Mouse (Mus musculus): ENCODE measurements around the gene Nfia. TPM values are rescaled to one million over a fixed set of nuclear protein-coding genes. Genes with fewer than 3 reads are reported as not detected.

Nfia gene
- polyA plus RNA-seq, 1 experiment from 2014 or later, result 27.6 TPM

DNA sequence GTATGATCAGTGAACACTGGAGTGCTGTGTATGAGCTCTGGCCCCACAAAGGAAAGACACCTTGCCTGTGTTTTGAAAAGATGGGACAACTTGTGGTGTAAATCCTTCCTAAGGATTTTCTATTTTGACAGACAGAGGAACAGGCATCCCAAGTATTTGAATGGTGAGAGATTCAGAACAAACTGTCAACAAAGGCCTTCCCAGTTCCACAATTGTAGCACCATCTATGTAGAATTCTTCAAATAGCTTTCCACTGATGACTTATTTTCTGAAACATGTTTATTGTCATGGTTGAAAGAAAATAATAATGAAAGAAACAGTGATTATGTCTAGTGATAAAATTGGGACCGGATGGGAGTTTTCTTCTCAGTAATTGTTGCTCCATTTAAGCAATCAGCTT lies 45.2 kb downstream of the Nfia start:
- 81% methylated on average over 1 of the region's 1 CpGs for WGBS
- no peak overlapping the region for H3K4me2 ChIP-seq (ENCODE audit: low read depth, severe bottlenecking)
- no peaks in the 10 kb centered on the region for H3K27me3 ChIP-seq (ENCODE audit: control insufficient read depth, insufficient read depth, low read length)
- no peaks in the 10 kb centered on the region for H3K4me1 ChIP-seq (ENCODE audit: control insufficient read depth, insufficient read depth, low read length)
- no peaks in the 10 kb centered on the region for H3K36me3 ChIP-seq (ENCODE audit: control insufficient read depth, insufficient read depth, low read length)
- no peak overlapping the region for H3K9ac ChIP-seq (ENCODE audit: low read length)
- H3K4me3 ChIP-seq (ENCODE audit: low read depth, low read length), result no peak overlapping the region
- DNase-seq (ENCODE audit: low spot score) (no peak), ATAC-seq (ENCODE audit: insufficient number of reproducible peaks, low FRiP score, low TSS enrichment, low read depth) (no peak)
- H3K9me3 ChIP-seq (ENCODE audit: control insufficient read depth, low read length), result no peaks in the 10 kb centered on the region
- H3K27ac ChIP-seq (replicated peaks; ENCODE audit: low read depth, low read length), result no peak overlapping the region

DNA sequence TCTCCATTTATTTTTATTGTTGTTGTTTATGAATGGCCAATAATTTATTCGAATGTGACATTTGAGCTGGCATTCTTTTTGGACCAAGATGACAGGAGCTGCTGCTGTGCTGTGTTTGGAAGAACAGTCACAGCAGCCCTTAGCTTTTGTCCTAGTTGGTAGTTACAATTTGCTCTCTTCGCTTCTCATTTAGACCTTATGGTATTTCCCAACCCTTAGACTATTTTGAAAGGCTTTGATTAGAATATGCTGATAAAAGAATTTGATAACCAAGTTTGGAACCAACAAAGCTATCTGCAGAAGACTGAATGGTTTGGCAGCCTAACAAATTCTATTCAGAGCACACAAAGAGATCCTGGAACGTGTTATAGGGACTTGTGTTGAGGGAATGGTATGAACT lies 46.0 kb downstream of the Nfia start:
- no peaks in the 10 kb centered on the region for H3K4me1 ChIP-seq (ENCODE audit: control insufficient read depth, insufficient read depth, low read length)
- ATAC-seq (ENCODE audit: insufficient number of reproducible peaks, low FRiP score, low TSS enrichment, low read depth), result no peak
- H3K4me2 ChIP-seq (ENCODE audit: low read depth, severe bottlenecking), result no peak overlapping the region
- H3K9ac ChIP-seq (ENCODE audit: low read length), result no peak overlapping the region
- H3K27me3 ChIP-seq (ENCODE audit: control insufficient read depth, insufficient read depth, low read length), result no peaks in the 10 kb centered on the region
- no peaks in the 10 kb centered on the region for H3K36me3 ChIP-seq (ENCODE audit: control insufficient read depth, insufficient read depth, low read length)
- no peaks in the 10 kb centered on the region for H3K9me3 ChIP-seq (ENCODE audit: control insufficient read depth, low read length)
- no peak overlapping the region for H3K27ac ChIP-seq (replicated peaks; ENCODE audit: low read depth, low read length)
- no peak for DNase-seq (ENCODE audit: low spot score)
- 86% methylated on average over 3 of the region's 3 CpGs for WGBS
- H3K4me3 ChIP-seq (ENCODE audit: low read depth, low read length), result no peak overlapping the region

DNA sequence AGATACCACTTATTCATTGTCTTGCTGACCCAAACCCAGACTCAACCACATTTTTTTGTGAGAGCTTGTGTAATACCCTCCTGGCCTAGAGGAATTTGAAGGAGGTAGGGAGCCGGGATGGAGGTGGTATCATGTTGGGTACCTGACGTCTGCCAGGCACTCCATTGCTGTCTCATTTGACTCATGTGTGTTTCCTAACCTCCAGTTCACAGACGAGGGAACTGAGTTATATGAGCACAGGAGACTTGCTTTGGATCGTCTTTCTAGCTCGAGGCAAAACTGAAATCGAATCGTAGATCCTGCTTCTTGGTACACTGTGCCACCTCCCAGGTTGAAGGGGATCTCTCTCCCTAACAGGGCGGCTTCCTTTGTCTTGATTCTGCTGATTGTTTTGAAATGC lies 46.6 kb downstream of the Nfia start:
- Histone ChIP-seq H3K27ac (replicated peaks; ENCODE audit: low read depth, low read length) (no peak overlapping the region), H3K4me1 (ENCODE audit: control insufficient read depth, insufficient read depth, low read length) (no peaks in the 10 kb centered on the region), H3K36me3 (ENCODE audit: control insufficient read depth, insufficient read depth, low read length) (no peaks in the 10 kb centered on the region), H3K4me2 (ENCODE audit: low read depth, severe bottlenecking) (no peak overlapping the region), H3K9me3 (ENCODE audit: control insufficient read depth, low read length) (no peaks in the 10 kb centered on the region), H3K27me3 (ENCODE audit: control insufficient read depth, insufficient read depth, low read length) (no peaks in the 10 kb centered on the region), H3K9ac (ENCODE audit: low read length) (no peak overlapping the region), H3K4me3 (ENCODE audit: low read depth, low read length) (no peak overlapping the region)
- ATAC-seq (ENCODE audit: insufficient number of reproducible peaks, low FRiP score, low TSS enrichment, low read depth) (no peak), DNase-seq (ENCODE audit: low spot score) (no peak)
- 75% methylated on average over 8 of the region's 8 CpGs for WGBS

DNA sequence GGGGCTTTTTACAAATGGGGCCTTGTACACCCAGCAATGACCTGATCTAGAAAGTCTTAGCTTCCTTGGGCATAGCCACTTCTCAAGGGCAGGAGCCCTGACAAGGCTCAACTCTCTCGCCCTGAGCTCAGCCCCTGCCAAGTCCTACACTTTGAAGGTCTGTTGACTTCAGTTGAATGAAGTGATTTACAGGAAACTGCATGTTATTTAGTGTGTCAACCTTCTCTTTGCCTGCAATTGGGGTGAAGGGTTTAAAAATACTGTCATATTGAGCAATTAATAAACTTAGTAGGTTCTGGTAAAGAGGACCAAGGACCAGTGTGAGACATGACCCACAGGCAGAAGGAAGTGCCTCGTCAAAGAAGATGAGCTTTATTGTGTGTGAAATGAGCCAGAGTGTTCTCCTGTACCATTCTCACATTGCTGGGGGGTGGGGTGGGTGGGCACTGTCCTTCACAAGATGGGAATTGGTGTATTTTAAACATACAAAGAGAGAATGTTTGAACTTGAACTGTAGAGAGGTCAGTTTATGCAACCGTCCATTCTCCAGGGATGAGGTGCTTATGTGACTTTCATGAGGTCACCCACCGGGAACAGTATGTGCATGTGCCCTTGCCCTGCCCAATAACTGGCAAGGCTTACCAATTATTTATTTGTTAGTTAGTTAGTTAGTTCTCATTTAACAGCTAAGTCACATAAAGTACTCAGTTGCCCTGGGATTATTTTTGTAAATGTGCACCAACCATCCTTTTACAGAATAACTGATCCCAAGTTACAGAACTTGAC lies 48.1 kb downstream of the Nfia start:
- H3K4me2 ChIP-seq (ENCODE audit: low read depth, severe bottlenecking), result no peak overlapping the region
- ATAC-seq (ENCODE audit: insufficient number of reproducible peaks, low FRiP score, low TSS enrichment, low read depth) (no peak), DNase-seq (ENCODE audit: low spot score) (no peak)
- H3K9ac ChIP-seq (ENCODE audit: low read length), result no peak overlapping the region
- no peak overlapping the region for H3K4me3 ChIP-seq (ENCODE audit: low read depth, low read length)
- H3K36me3 ChIP-seq (ENCODE audit: control insufficient read depth, insufficient read depth, low read length), result no peaks in the 10 kb centered on the region
- H3K27me3 ChIP-seq (ENCODE audit: control insufficient read depth, insufficient read depth, low read length), result no peaks in the 10 kb centered on the region
- H3K27ac ChIP-seq (replicated peaks; ENCODE audit: low read depth, low read length), result no peak overlapping the region
- no peaks in the 10 kb centered on the region for H3K4me1 ChIP-seq (ENCODE audit: control insufficient read depth, insufficient read depth, low read length)
- no peaks in the 10 kb centered on the region for H3K9me3 ChIP-seq (ENCODE audit: control insufficient read depth, low read length)
- 80% methylated on average over 4 of the region's 4 CpGs for WGBS

DNA sequence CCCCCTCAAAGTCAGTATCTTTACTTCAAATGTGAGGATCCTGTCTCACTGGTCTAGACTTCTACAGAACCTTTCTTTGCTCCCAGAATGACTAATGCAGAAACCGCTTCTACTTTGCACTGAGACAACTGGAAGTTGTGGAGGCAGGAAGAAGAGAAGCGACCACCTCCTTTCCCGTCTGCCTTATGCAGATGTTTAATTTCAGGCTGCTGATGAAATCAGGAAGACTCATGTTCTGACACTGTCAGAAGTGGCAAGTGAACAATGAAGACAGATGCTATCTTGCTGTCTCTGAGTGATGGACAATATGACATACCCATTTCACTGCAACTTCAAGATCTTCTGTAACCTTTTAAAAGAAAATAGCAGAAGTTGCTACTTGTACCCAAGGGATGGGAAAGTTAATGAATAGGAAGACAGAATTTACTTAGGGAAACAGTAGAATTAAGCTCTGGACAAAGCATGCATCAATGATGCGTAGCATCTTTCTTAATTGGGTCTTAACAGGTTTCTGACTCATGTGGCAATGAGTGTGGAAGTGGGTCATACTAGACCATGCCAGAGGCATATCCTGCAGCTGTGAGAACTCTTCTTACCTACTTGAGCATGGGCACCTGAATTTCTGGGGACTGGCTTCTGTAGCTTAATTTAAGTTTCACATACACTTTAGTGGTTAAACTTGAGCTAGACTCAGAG lies 49.2 kb downstream of the Nfia start:
- H3K4me1 ChIP-seq (ENCODE audit: control insufficient read depth, insufficient read depth, low read length), result peaks cover under 1% of the 10 kb centered on the region
- no peaks in the 10 kb centered on the region for H3K27me3 ChIP-seq (ENCODE audit: control insufficient read depth, insufficient read depth, low read length)
- WGBS, result 90% methylated on average over 4 of the region's 4 CpGs
- no peak overlapping the region for H3K4me3 ChIP-seq (ENCODE audit: low read depth, low read length)
- DNase-seq (ENCODE audit: low spot score), result no peak
- no peaks in the 10 kb centered on the region for H3K9me3 ChIP-seq (ENCODE audit: control insufficient read depth, low read length)
- no peak overlapping the region for H3K9ac ChIP-seq (ENCODE audit: low read length)
- no peak overlapping the region for H3K27ac ChIP-seq (replicated peaks; ENCODE audit: low read depth, low read length)
- no peaks in the 10 kb centered on the region for H3K36me3 ChIP-seq (ENCODE audit: control insufficient read depth, insufficient read depth, low read length)
- ATAC-seq (ENCODE audit: insufficient number of reproducible peaks, low FRiP score, low TSS enrichment, low read depth), result no peak
- H3K4me2 ChIP-seq (ENCODE audit: low read depth, severe bottlenecking), result no peak overlapping the region

DNA sequence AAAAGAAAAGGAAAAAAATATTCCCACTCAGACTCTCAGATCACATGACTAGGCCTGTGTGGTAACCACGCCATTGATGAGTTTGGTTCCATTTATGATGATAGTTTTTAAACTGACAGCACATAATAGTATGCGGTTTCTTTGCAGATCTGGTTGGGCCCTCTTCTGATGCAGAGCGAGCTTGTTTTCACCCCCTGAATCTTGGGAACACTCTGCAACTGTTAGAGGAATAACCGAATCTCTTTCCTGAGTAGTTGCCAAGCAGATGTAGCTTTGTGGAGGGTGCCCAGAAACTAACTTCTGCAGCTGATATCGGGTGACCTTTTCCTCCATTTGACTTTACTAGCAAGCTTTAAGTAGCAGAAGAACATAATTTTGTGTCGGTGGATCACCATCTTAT lies 51.0 kb downstream of the Nfia start:
- no peak for DNase-seq (ENCODE audit: low spot score)
- Histone ChIP-seq H3K4me3 (ENCODE audit: low read depth, low read length) (no peak overlapping the region), H3K9ac (ENCODE audit: low read length) (no peak overlapping the region), H3K27me3 (ENCODE audit: control insufficient read depth, insufficient read depth, low read length) (no peaks in the 10 kb centered on the region), H3K9me3 (ENCODE audit: control insufficient read depth, low read length) (no peaks in the 10 kb centered on the region), H3K36me3 (ENCODE audit: control insufficient read depth, insufficient read depth, low read length) (no peaks in the 10 kb centered on the region), H3K27ac (replicated peaks; ENCODE audit: low read depth, low read length) (no peak overlapping the region), H3K4me1 (ENCODE audit: control insufficient read depth, insufficient read depth, low read length) (peaks cover 8% of the 10 kb centered on the region), H3K4me2 (ENCODE audit: low read depth, severe bottlenecking) (no peak overlapping the region)
- no peak for ATAC-seq (ENCODE audit: insufficient number of reproducible peaks, low FRiP score, low TSS enrichment, low read depth)
- WGBS, result 91% methylated on average over 6 of the region's 6 CpGs

DNA sequence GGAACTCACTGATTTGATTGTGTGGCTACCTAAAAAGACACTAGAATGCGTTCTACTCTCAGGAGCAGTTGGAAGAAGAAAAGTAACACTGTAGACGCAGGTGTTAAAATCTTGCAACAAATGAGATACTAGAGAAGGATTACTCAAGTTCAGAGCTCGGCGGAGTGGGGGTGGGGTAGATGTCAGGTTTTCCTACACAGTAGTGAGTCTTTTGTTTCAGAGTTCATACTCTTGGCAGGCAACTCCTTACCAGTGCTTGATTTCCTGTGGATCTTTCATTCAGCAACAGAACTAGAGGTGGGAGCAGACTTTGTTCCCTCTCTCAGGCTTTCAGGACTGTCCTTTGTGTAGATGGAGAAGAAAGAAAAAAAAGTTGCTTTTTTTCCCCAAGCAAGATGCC lies 51.9 kb downstream of the Nfia start:
- Histone ChIP-seq H3K9ac (ENCODE audit: low read length) (no peak overlapping the region), H3K27me3 (ENCODE audit: control insufficient read depth, insufficient read depth, low read length) (no peaks in the 10 kb centered on the region), H3K4me1 (ENCODE audit: control insufficient read depth, insufficient read depth, low read length) (peaks cover 8% of the 10 kb centered on the region), H3K27ac (replicated peaks; ENCODE audit: low read depth, low read length) (no peak overlapping the region), H3K9me3 (ENCODE audit: control insufficient read depth, low read length) (no peaks in the 10 kb centered on the region), H3K36me3 (ENCODE audit: control insufficient read depth, insufficient read depth, low read length) (no peaks in the 10 kb centered on the region), H3K4me3 (ENCODE audit: low read depth, low read length) (no peak overlapping the region), H3K4me2 (ENCODE audit: low read depth, severe bottlenecking) (no peak overlapping the region)
- 78% methylated on average over 4 of the region's 4 CpGs for WGBS
- DNase-seq (ENCODE audit: low spot score) (no peak), ATAC-seq (ENCODE audit: insufficient number of reproducible peaks, low FRiP score, low TSS enrichment, low read depth) (no peak)

DNA sequence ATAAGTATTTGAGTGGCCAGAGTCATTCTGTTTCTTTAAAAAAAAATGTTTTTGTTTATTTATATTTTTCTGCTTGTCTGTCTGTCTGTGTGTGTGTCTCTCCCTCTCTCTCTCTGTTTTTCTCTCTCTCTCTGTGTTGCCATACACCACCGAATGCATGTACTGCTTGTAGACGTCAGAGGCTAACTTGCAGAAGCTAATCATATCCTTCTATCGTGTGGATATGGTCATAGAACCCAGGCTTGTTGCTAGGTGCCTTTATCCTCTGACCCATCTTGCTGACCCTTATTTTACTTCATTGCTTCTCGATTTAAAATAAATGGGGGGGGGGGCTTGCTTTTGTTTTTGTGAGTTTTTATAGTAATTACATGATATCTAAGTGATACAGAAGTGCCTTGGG lies 52.9 kb downstream of the Nfia start:
- ATAC-seq (ENCODE audit: insufficient number of reproducible peaks, low FRiP score, low TSS enrichment, low read depth), result no peak
- H3K27ac ChIP-seq (replicated peaks; ENCODE audit: low read depth, low read length), result no peak overlapping the region
- WGBS, result 86% methylated on average over 4 of the region's 4 CpGs
- no peak overlapping the region for H3K4me3 ChIP-seq (ENCODE audit: low read depth, low read length)
- no peak for DNase-seq (ENCODE audit: low spot score)
- H3K9me3 ChIP-seq (ENCODE audit: control insufficient read depth, low read length), result no peaks in the 10 kb centered on the region
- H3K4me2 ChIP-seq (ENCODE audit: low read depth, severe bottlenecking), result no peak overlapping the region
- peaks cover 8% of the 10 kb centered on the region for H3K4me1 ChIP-seq (ENCODE audit: control insufficient read depth, insufficient read depth, low read length)
- no peaks in the 10 kb centered on the region for H3K36me3 ChIP-seq (ENCODE audit: control insufficient read depth, insufficient read depth, low read length)
- H3K27me3 ChIP-seq (ENCODE audit: control insufficient read depth, insufficient read depth, low read length), result no peaks in the 10 kb centered on the region
- no peak overlapping the region for H3K9ac ChIP-seq (ENCODE audit: low read length)

Measured in limb, embryonic 11.5 days (tissue).